Mouse (Mus musculus): ENCODE data around the gene Trim46.

DNA sequence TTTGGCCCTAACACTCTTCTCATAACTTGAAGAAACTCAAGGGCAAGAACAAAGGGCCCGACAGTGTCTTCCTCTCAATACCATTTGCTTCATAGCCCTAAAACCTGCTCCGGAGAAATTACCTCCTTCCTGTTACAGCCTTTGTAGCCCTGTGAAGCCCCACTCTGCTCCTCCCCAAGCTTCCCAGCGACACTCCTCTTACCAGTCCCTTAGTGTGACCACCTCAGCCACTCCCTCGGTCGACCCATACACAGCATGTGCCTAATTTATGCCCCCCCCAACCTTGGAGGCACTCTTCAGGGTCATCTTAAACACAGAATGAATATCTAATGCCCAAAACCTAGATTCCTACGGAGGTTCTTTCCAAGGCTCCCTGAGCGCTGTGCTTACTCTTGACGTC lies 32.5 kb upstream of the Trim46 start:
- no peak for TF ChIP-seq CTCF (IDR thresholded peaks at IDR 0.05; ENCODE audit: low read depth, low read length)
- no peak for TF ChIP-seq POLR2A (IDR thresholded peaks at IDR 0.05; ENCODE audit: extremely low read depth, insufficient read depth, low read length)

All from liver, adult 2 months (tissue).